Mouse (Mus musculus): ENCODE data around the gene Hmcn1.

GRCm38 (mm10) chr1:151009115-151009797, 16.0 kb upstream of the Hmcn1 start:
- TF ChIP-seq POLR2A (IDR thresholded peaks at IDR 0.05; ENCODE audit: borderline replicate concordance, insufficient read depth, low read length) = no peak
- TF ChIP-seq CTCF (IDR thresholded peaks at IDR 0.05; ENCODE audit: borderline replicate concordance, insufficient read depth, low read depth, low read length) = peak; percentile 66; the same call in 1 of the 2 replicates
